Mouse (Mus musculus) CH12.LX (cell line): ENCODE data around the gene Ppm1n. TPM values are rescaled to one million over a fixed set of nuclear protein-coding genes. Genes with fewer than 3 reads are reported as not detected.
A peak's percentile ranks its signal among the peaks of the same experiment; 100 is the strongest.

Experiments
- DNase-seq: peaks from one replicate; pipeline ENCODE4 v3.0.0-alpha.2; 2013; ENCODE audit errors: extremely low read depth
- H3K27ac ChIP-seq: 2 replicates; pipeline ENCODE4 v1.5.1; 2012; ENCODE audit warnings: low read depth, mild to moderate bottlenecking, control low read depth, moderate library complexity; ENCODE audit not compliant: insufficient read depth
- H3K27me3 ChIP-seq: replicated peaks from 2 replicates; pipeline ENCODE3; 2012; ENCODE audit warnings: inconsistent platforms
- H3K36me3 ChIP-seq, 2 experiments: replicated peaks in 1 of 2; 2 replicates each; pipeline versions ENCODE3 to v1.6.1; 2012; ENCODE audit warnings: inconsistent platforms in 1 of 2, low read length in 1 of 2, mild to moderate bottlenecking in 1 of 2, mixed read lengths in 1 of 2, moderate library complexity in 1 of 2; ENCODE audit not compliant: control insufficient read depth in 1 of 2, insufficient read depth in 1 of 2
- H3K4me1 ChIP-seq, 2 experiments: 2 replicates each; pipeline ENCODE4 v1.6.1; 2012; ENCODE audit warnings: inconsistent platforms in 1 of 2, moderate library complexity in 1 of 2; ENCODE audit not compliant: insufficient read depth in 2 of 2, control insufficient read depth in 1 of 2
- H3K4me2 ChIP-seq: 2 replicates; pipeline ENCODE4 v1.6.1; 2012; ENCODE audit warnings: low read depth, mild to moderate bottlenecking, control low read depth; ENCODE audit not compliant: poor library complexity, insufficient read depth, severe bottlenecking
- H3K4me3 ChIP-seq, 3 experiments: fragments of 150-350 bp in 1 of 3; sonication (generic) in 1 of 3; replicated peaks in 1 of 3; 2 replicates each; pipeline versions ENCODE3 to v1.5.1; 2011 to 2012; ENCODE audit warnings: low read depth in 2 of 3, low read length in 2 of 3, mild to moderate bottlenecking in 2 of 3, moderate library complexity in 2 of 3, control low read depth in 1 of 3, improper control_type of control experiment in 1 of 3, inconsistent platforms in 1 of 3, mixed read lengths in 1 of 3; ENCODE audit not compliant: poor library complexity in 1 of 3
- H3K79me2 ChIP-seq: replicated peaks from 2 replicates; pipeline ENCODE4 v1.6.1; 2012; ENCODE audit warnings: mild to moderate bottlenecking, moderate library complexity; ENCODE audit not compliant: control insufficient read depth, poor library complexity, insufficient read depth, severe bottlenecking; ENCODE audit errors: extremely low read depth
- H3K9ac ChIP-seq: 2 replicates; pipeline ENCODE4 v1.6.1; 2012; ENCODE audit warnings: low read depth, mild to moderate bottlenecking, control low read depth, moderate library complexity; ENCODE audit not compliant: insufficient read depth
- H3K9me3 ChIP-seq: replicated peaks from 2 replicates; pipeline ENCODE3; 2012; ENCODE audit warnings: low read length, inconsistent platforms, mixed read lengths
- BHLHE40 ChIP-seq: IDR thresholded peaks from 2 replicates; pipeline ENCODE4 v1.6.1; 2011; ENCODE audit warnings: mild to moderate bottlenecking, low read depth, low read length, improper control_type of control experiment
- CHD2 ChIP-seq: IDR thresholded peaks from 2 replicates; pipeline ENCODE4 v1.6.1; 2011; ENCODE audit warnings: low read length, improper control_type of control experiment
- CTCF ChIP-seq, 2 experiments: IDR thresholded peaks in 1 of 2; conservative IDR thresholded peaks in 1 of 2; 2 replicates each; pipeline ENCODE4 v1.5.1; 2011 to 2012; ENCODE audit warnings: low read depth in 2 of 2, low read length in 2 of 2, improper control_type of control experiment in 1 of 2, inconsistent platforms in 1 of 2, mild to moderate bottlenecking in 1 of 2, moderate library complexity in 1 of 2
- E2F4 ChIP-seq: IDR thresholded peaks from 2 replicates; pipeline ENCODE4 v1.6.1; 2011; ENCODE audit warnings: low read depth, low read length, improper control_type of control experiment; ENCODE audit not compliant: insufficient replicate concordance
- ELF1 ChIP-seq: IDR thresholded peaks from 2 replicates; pipeline ENCODE4 v1.6.1; 2014; ENCODE audit warnings: low read depth, mild to moderate bottlenecking, inconsistent platforms, low read length, improper control_type of control experiment
- EP300 ChIP-seq: IDR thresholded peaks from 2 replicates; pipeline ENCODE4 v1.6.1; 2011; ENCODE audit warnings: low read length, improper control_type of control experiment
- GABPA ChIP-seq: IDR thresholded peaks from 2 replicates; pipeline ENCODE4 v1.6.1; 2012; ENCODE audit warnings: low read depth, low read length, improper control_type of control experiment, inconsistent platforms; ENCODE audit not compliant: insufficient replicate concordance
- KAT2A ChIP-seq: IDR thresholded peaks from 2 replicates; pipeline ENCODE4 v1.6.1; 2012; ENCODE audit warnings: low read length, improper control_type of control experiment, inconsistent platforms; ENCODE audit not compliant: insufficient replicate concordance
- MAX ChIP-seq: IDR thresholded peaks from 2 replicates; pipeline ENCODE4 v1.6.1; 2011; ENCODE audit warnings: low read length, improper control_type of control experiment
- NRF1 ChIP-seq: IDR thresholded peaks from 2 replicates; pipeline ENCODE4 v1.6.1; 2014; ENCODE audit warnings: low read depth, mild to moderate bottlenecking, inconsistent platforms, low read length, improper control_type of control experiment, moderate library complexity
- PAX5 ChIP-seq: IDR thresholded peaks from 2 replicates; pipeline ENCODE4 v1.6.1; 2012; ENCODE audit warnings: low read length, inconsistent platforms, mixed read lengths
- POLR2A ChIP-seq: IDR thresholded peaks from 2 replicates; pipeline ENCODE4 v1.6.1; 2011; ENCODE audit warnings: low read depth, mild to moderate bottlenecking, improper control_type of control experiment, low read length
- SMC3 ChIP-seq: IDR thresholded peaks from 2 replicates; pipeline ENCODE4 v1.6.1; 2011; ENCODE audit warnings: low read depth, low read length, improper control_type of control experiment
- TBP ChIP-seq: conservative IDR thresholded peaks from 2 replicates; pipeline ENCODE4 v1.6.1; 2011; ENCODE audit warnings: low read depth, low read length, improper control_type of control experiment
- TCF12 ChIP-seq: IDR thresholded peaks from 2 replicates; pipeline ENCODE4 v1.6.1; 2014; ENCODE audit warnings: low read depth, mild to moderate bottlenecking, inconsistent platforms, low read length, improper control_type of control experiment
- ZC3H11A ChIP-seq: IDR thresholded peaks from 2 replicates; pipeline ENCODE4 v1.6.1; 2012; ENCODE audit warnings: low read depth, mild to moderate bottlenecking, inconsistent platforms, low read length, improper control_type of control experiment
- ZKSCAN1 ChIP-seq: IDR thresholded peaks from 2 replicates; pipeline ENCODE4 v1.6.1; 2012; ENCODE audit warnings: low read depth, inconsistent platforms, low read length, improper control_type of control experiment, borderline replicate concordance
- ZMIZ1 ChIP-seq: IDR thresholded peaks from 2 replicates; pipeline ENCODE4 v1.6.1; 2012; ENCODE audit warnings: low read depth, mild to moderate bottlenecking, inconsistent platforms, low read length, improper control_type of control experiment
- dilution Hi-C: fragments of 300-500 bp; cut with MboI; formaldehyde crosslinking; loops from 2 replicates; pipeline ENCODE4 v1.14.3; 2020; ENCODE audit warnings: low sequenced_read_pairs; ENCODE audit not compliant: extremely low pct_unique_long_range_greater_than_20kb, extremely low pct_ligation_motif_present
- in situ Hi-C: fragments of 300-500 bp; cut with MboI; formaldehyde crosslinking; loops from 3 replicates; pipeline ENCODE4 v1.14.3; 2019; ENCODE audit warnings: low sequenced_read_pairs, low pct_ligation_motif_present, low pct_unique_long_range_greater_than_20kb, mixed read lengths
- polyA plus RNA-seq: library from polyadenylated mRNA; unstranded; fragments of >175 nt; gene quantifications from 2 replicates; pipeline ENCODE4 v1.2.1, GENCODE M21; 2012; ENCODE audit warnings: low read depth; ENCODE audit not compliant: insufficient read length
- total RNA-seq, 2 experiments: library from RNA; depleted of rRNA; stranded (reverse); fragments of 300-350 nt in 1 of 2; fragments of >200 nt in 1 of 2; gene quantifications; 2 replicates each; pipeline ENCODE4 v1.2.3; 2012 to 2014

Ppm1n gene
- total and polyA plus RNA-seq, 3 experiments = not detected

GRCm38 (mm10) chr7:19309884-19310641 lies 30.2 kb upstream of the Ppm1n start, which contains the start of gene Fosb (continued):
- TF ChIP-seq NRF1 (peak; percentile 93), E2F4 (peak; percentile 64; the same call in 1 of the 2 replicates), TCF12 (peak; percentile 26; the same call in 1 of the 2 replicates), BHLHE40 (peak; percentile 42), GABPA (no peak), KAT2A (no peak), CHD2 (peak; percentile 82), PAX5 (no peak), POLR2A (peak; percentile 53; the same call in 1 of the 2 replicates)

- H3K27me3 ChIP-seq = peaks cover 76% of the 10 kb centered on the region
- H3K27ac ChIP-seq = no peak overlapping the region
- peak overlapping the region; percentile 72 for H3K4me2 ChIP-seq
- H3K9ac ChIP-seq = no peak overlapping the region
- H3K4me3 ChIP-seq = peak overlapping the region; percentile 1 to 56 (median 23)
- no peaks in the 10 kb centered on the region for H3K36me3 ChIP-seq
- dilution Hi-C loops (no loop called here), in situ Hi-C loops (loop anchor here (5.0 kb wide), 1 partner anchor 33 kb away; the partner anchor contains the start of gene Ercc1)
- DNase-seq = no peak
- TF ChIP-seq SMC3 (no peak), TCF12 (no peak), ELF1 (no peak), ZMIZ1 (no peak), MAX (no peak), NRF1 (no peak), TBP (no peak), EP300 (no peak), ZC3H11A (no peak), CTCF (conservative IDR thresholded peaks at IDR 0.05 in 1 of 2, IDR thresholded peaks at IDR 0.05 in 1 of 2; ENCODE audit: low read depth in 2 of 2, low read length in 2 of 2) (no peak), ZKSCAN1 (no peak)
- H3K9me3 ChIP-seq = peaks cover 8% of the 10 kb centered on the region
- peaks cover 0 to 22% of the 10 kb centered on the region in 2 experiments; a peak in 2 of 4 replicates for H3K4me1 ChIP-seq
- no peaks in the 10 kb centered on the region for H3K79me2 ChIP-seq
These were observed 29.5 kb upstream of the Ppm1n start for GRCm38 (mm10) chr7:19309278-19309883.
